Mouse (Mus musculus): Measurements from ENCODE around the gene Pip5k1b.
A peak's percentile ranks its signal among the peaks of the same experiment; 100 is the strongest.

Gene Pip5k1b

DNA sequence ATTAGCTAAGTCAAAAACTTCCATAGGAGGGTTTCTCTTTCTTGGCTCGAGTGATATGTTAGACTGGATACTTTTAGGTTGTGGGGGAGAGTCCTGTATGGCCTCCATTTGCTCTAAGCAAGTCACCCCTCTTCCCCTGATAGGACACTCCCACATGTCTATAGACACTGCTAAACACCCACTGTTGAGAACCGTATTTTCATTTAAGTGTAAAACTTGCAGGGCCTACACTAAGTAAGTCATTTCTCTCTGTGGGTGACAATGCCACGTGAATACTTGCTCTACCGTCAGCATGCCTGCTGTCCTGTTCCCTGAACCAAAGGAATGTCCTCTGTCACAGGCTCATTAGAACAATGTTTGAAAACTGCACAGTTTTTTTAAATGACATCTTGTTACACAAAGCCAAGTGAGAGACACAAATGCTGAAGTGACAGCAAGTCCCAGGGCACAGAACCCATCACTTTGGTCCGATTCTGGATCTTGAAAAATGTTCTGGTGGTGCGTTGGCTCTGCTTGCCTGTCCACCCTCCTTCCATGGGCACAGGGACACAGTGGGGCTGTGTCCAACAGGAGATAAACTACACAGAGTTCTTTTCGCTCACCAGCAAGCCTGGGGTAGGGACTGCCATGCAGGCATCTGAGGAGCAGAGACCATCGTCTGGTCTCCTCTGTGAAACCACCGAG is 138.6 kb downstream of the Pip5k1b start:
- DNase-seq (ENCODE audit: low spot score) = no peak

DNA sequence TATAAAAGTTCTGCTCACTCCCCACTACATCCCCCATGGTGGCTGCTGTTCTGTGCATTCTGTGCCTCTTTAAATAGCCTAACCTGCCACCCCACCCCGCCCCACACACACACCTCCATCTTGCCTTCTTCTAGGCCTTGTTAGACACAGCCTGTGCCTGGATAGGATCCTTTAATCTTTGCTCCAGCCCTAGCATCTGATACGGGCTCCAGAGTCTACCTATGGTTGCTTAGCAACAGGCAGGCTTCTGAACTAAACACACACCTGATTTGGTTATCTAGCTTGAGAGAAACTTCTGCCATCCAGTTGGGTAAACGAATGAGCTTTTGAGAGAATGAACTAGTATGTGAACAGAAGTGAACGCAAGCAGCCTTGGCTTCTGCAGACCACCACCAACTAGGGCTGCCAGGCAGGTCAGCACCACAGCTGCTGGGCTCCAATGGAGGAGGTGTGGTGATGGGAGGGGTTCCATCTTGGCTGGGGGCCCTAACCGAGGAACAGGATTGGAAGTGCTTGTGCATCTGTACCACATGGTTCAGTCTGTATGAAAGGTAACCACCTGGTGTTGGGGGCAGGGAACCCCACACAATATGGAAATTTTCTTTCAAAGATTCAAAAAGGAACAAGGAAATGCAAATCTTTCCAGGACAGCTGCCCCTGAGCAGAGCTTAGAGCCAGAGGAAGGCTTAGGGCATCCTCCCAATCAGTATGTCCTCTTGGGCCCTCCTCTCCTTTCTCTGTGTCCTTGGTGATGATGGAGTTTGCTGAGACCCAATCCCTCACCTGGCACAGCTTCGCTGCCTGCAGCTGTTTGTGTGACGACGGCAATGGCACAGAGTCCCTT is 139.7 kb downstream of the Pip5k1b start:
- no peak for DNase-seq (ENCODE audit: low spot score)

DNA sequence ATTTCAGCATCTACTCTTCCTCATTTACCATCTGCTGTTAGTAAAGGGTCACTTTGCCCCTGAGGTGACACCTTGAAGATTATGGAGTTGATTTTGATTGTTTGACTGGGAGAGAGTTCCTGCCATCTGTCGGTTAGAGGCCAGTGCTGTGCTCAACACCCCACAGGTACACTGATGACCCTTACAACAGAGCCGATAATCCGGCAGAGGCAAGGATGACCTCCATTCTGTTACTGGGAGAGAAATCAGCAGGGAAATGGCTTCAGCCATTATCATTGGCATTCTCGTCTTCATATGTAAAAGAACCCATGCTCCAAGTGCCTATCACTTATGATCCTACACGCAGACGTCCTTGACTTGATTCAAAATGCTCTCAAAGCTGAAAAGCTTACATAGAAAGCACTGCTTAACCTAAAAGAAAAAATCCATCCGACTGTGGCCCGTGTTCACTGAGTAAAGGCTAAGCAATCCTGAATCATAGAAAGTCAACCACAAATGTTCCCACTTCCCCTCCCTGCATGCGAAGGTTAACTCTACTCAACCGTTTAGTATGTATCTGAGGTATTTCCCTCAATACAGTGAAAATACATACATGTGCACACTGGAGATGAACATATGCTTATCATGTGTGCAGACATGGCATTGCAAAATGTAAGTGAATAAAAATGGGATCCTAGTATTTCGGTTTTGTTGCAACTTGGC is 146.7 kb downstream of the Pip5k1b start:
- DNase-seq (ENCODE audit: low spot score) = no peak

DNA sequence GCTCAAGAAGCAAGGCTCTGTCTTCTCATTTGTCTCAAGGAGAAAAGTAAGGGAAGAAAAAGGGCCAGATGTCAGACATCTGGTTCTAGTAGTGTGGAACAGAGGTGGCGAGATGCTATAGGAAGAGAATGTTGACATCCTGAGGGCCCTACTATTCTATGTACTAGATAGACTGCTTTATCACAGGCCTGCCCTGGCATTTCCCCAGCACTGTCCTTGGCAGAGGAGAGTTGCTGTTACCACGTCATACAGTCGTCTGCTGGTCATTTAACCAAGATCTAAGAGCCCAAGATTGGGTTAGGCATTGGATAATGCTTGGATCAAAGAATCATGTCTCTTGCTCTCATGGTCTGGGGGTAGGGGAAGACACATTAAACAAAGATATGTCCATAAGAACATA is 151.0 kb downstream of the Pip5k1b start:
- no peak for DNase-seq (ENCODE audit: low spot score)

DNA sequence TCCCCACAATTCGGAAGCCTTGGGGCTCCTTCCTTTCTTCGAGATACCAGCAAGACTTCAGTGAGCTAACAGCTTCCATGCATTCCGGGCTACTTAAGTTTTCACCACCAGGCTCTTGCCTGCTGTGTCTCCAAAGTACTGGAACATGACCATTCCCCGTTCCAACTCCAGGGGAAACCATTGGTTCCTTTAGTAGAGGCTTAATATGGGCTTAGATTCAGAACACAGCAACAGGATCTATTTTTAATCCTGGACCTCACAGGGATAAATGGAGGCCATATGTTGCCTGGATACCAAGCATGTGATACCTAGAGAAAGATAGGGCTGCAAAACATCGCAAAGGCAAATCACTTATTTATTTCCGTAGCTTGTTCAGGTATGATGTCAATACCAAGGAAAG is 152.4 kb downstream of the Pip5k1b start:
- DNase-seq (ENCODE audit: low spot score) = no peak

DNA sequence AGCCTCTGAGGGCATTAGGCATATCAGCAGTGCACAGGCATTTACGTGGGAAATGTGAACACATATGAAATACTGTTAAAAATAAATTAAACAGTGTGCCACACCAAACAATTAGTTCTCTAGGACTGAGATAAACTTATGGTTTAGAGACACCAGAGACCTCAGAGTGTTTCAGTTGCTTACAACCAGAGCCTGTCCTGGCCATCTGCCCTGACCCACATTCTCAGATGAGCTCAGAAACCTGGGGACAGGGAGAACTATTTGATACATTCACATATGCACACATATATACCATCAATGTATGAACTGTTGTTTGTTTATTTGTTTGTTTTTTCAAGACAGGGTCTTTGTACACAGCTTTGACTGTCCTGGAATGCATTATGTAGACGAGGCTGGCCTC is 161.8 kb downstream of the Pip5k1b start:
- DNase-seq (ENCODE audit: low spot score) = no peak

GRCm38 (mm10) chr19:24391519-24392251 is 164.0 kb downstream of the Pip5k1b start:
- DNase-seq (ENCODE audit: low spot score) = no peak

DNA sequence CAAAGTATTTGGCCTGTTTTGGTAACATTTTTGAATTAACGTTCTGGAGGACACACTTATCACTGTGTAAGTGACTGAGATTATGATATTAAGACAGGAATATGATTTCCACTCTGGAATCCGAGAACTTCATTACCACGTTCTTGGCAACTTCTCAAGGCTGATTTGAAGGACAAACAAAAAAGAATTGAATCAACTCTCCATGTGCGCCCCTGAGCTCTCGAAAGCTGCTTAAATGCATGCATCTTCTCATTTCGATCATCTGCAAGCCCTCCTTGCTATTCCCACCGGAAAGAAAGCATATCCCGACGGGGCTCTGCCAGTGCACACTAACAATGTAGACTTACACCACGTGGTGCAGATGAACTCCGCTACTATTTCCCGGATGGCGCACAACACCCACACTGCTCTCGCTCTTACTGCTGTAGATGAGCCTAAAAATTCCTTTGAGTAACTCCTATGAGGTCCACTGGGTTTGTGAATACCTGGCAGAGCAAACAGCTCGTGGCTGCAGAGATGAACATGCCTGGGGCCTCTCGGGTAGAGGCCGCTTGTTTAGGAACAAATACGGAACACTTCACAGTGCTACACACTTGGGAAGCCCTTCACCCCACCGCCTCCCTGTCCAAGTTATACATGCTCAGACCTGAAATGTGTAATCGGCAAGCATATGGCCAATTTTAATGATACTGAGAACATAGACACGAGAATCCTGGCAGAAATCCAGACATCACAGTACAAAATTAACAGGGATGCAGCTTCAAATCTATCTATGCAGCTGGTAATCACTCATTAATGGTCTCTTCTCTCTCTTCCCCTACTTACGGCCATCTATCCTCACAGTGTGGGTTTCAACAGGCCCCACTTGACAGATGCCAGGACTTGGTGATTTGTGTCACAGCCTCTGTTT is 168.5 kb downstream of the Pip5k1b start:
- DNase-seq (ENCODE audit: low spot score) = peak; percentile 10

GRCm38 (mm10) chr19:24378470-24378869 is 177.2 kb downstream of the Pip5k1b start:
- no peak for DNase-seq (ENCODE audit: low spot score)

GRCm38 (mm10) chr19:24371763-24372640 is 183.7 kb downstream of the Pip5k1b start:
- DNase-seq (ENCODE audit: low spot score) = no peak

GRCm38 (mm10) chr19:24368419-24368818 is 187.3 kb downstream of the Pip5k1b start:
- no peak for DNase-seq (ENCODE audit: low spot score)

DNA sequence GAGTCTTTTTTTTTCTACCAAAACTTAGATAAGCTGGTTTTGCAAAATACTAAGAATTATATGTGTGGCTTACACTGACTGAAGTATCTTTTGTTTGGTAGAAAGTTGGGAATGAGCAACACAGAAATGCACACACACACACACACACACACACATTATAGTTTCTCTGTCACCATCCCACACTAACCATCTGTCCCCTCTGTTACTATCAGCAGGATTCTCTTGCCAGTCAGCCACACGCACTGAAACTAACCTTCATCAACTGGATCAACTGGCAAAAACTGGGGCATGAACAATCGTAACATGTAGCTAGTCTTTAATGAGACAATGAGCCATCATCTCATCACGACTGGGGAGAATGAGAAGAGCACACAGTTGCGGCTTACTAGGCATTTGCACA is 187.9 kb downstream of the Pip5k1b start:
- DNase-seq (ENCODE audit: low spot score) = no peak

GRCm38 (mm10) chr19:24366747-24367146 is 188.9 kb downstream of the Pip5k1b start:
- DNase-seq (ENCODE audit: low spot score) = no peak

DNA sequence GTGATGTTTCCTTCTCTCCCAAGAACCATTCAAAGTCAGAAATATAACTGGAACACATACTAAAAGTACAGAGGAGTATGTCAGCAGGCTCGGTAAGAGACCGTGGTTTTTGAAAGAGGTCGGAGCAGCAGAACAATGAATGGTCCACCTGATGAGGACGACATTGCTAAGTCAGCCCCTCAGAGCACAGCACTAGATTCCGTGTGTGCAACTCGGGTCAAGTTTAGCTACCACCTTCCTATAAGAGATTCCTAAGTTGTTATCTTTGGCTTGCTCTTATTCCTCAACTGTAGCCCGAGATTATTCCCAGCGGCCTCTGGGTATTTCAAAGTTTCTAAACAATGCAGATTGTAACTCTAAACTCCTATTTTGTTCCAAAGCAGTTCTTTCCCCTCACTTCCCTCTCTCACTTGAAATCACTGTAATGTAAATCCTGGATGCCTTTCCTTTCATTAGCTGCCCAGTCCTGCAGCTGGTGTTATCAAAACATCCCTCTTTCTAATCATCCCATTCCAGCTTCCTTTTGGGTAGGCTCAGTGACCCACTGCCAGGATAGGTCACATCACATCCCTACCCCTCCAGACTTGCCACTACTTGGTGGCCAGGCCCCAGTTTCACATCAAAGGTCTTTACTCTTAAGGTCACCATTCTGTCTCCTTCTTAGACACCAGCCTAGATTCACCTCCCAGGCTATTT is 192.9 kb downstream of the Pip5k1b start:
- no peak for DNase-seq (ENCODE audit: low spot score)

GRCm38 (mm10) chr19:24359270-24359669 is 196.4 kb downstream of the Pip5k1b start:
- no peak for DNase-seq (ENCODE audit: low spot score)

GRCm38 (mm10) chr19:24352298-24352959 is 203.2 kb downstream of the Pip5k1b start:
- no peak for DNase-seq (ENCODE audit: low spot score)

DNA sequence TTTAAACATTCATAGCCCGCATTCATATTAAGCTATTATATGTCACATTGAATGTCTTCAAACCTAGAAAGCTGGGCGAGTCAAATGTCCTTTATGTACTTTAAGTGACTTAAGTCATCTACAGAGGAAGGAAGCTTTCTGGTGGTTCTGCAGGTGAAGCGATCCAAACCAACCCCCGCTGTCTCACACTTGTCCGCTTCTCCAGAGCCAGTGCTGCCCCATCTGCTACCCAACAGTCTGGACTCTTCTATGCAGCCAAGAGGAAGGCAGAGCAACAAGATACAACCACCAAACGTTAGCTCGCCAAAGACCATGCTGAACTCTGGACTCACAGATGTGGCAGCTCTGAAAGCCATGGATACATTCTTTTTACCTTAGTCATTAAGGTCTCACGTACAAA is 211.2 kb downstream of the Pip5k1b start:
- DNase-seq (ENCODE audit: low spot score) = no peak

DNA sequence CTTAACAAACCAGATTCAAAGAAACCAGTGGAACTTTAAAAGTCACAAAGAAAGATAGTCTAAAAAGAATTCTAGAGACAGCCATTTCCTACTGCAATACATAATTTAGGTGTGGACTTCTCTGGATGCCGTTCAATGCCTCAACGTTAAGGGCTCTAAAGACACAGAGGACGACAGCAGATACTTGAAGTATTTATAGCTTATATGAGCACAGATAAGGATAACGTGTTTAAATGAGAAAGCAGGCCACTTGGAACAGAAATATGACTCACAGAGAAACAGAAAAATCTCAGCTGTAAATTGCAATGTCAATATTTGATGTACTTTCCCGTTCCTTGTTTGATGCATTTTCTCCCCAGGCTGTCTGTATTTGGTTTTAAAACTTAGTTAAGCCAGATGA is 212.9 kb downstream of the Pip5k1b start:
- no peak for DNase-seq (ENCODE audit: low spot score)

Data from testis, postnatal 14 days (tissue).